Mouse (Mus musculus): ENCODE results near the gene Supt20. TPM values are rescaled to one million over a fixed set of nuclear protein-coding genes. Genes with fewer than 3 reads are reported as not detected.

Gene Supt20
- total and polyA plus RNA-seq, 3 experiments: 7.8 to 213 (median 82.0) TPM

DNA sequence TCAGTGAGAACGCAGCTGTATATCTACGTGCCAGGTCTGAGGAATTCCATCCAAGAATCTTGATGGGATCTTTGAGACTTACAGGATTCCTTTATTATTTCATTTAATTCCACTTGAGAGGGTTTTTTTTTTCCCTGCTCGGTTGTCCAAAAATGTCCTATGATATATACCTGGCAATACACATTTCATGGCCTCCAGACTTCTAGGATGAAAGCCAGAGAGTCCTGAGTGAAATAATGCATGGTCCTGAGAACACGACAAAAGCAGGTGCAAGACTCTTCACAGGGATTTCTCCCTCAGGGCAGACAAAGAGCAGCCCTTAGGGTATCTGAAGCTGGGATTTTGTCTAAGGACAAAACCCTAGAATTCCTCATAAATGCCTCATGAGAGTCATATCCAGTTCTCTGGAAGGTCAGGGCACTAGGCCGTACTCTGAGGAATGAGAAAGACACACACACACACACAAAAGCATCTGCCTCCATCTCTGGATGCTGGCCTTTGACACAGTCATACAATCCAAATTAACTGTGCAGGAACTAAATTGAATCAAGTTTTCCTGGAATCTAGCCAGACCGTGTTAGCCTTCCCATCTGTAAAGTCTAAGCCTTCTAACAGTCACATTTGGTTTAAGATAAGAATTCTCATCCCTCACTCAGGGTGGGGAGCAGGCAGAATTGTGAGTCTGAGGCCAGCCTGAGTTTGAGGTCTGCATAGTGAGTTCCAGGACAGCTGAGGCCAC is 34.5 kb upstream of the Supt20 start:
- Histone ChIP-seq H3K9me3 (replicated peaks) (no peaks in the 10 kb centered on the region), H3K4me3 (ENCODE audit: low read depth, low read length) (no peak overlapping the region), H3K36me3 (replicated peaks) (no peaks in the 10 kb centered on the region), H3K4me1 (ENCODE audit: insufficient read depth, low read depth, low read length) (no peaks in the 10 kb centered on the region), H3K27me3 (ENCODE audit: insufficient read depth, low read length) (no peaks in the 10 kb centered on the region)
- TF ChIP-seq GATA1 (IDR thresholded peaks at IDR 0.05; ENCODE audit: borderline replicate concordance, low read length) (no peak), POLR2AphosphoS5 (IDR thresholded peaks at IDR 0.05; ENCODE audit: insufficient replicate concordance, low read depth, low read length) (no peak), TAL1 (conservative IDR thresholded peaks at IDR 0.05; ENCODE audit: low read depth, low read length) (no peak), CTCF (IDR thresholded peaks at IDR 0.05; ENCODE audit: low read depth, low read length) (no peak), GATA2 (IDR thresholded peaks at IDR 0.05; ENCODE audit: borderline replicate concordance, low read depth, low read length) (no peak)
- no peak for ATAC-seq (ENCODE audit: extremely low read depth, insufficient number of reproducible peaks, low FRiP score, poor library complexity, severe bottlenecking)
- DNase-seq (ENCODE audit: low spot score): no peak

GRCm38 (mm10) chr3:54659736-54660135 is 32.9 kb upstream of the Supt20 start:
- no peak for ATAC-seq (ENCODE audit: extremely low read depth, insufficient number of reproducible peaks, low FRiP score, poor library complexity, severe bottlenecking)
- H3K4me1 ChIP-seq (ENCODE audit: insufficient read depth, low read depth, low read length): no peaks in the 10 kb centered on the region
- H3K36me3 ChIP-seq (replicated peaks): no peaks in the 10 kb centered on the region
- H3K27me3 ChIP-seq (ENCODE audit: insufficient read depth, low read length): no peaks in the 10 kb centered on the region
- TF ChIP-seq GATA2 (IDR thresholded peaks at IDR 0.05; ENCODE audit: borderline replicate concordance, low read depth, low read length): no peak
- no peak for TF ChIP-seq CTCF (IDR thresholded peaks at IDR 0.05; ENCODE audit: low read depth, low read length)
- no peak for TF ChIP-seq GATA1 (IDR thresholded peaks at IDR 0.05; ENCODE audit: borderline replicate concordance, low read length)
- no peak for TF ChIP-seq POLR2AphosphoS5 (IDR thresholded peaks at IDR 0.05; ENCODE audit: insufficient replicate concordance, low read depth, low read length)
- no peak for TF ChIP-seq TAL1 (conservative IDR thresholded peaks at IDR 0.05; ENCODE audit: low read depth, low read length)
- no peak for DNase-seq (ENCODE audit: low spot score)
- no peaks in the 10 kb centered on the region for H3K9me3 ChIP-seq (replicated peaks)
- no peak overlapping the region for H3K4me3 ChIP-seq (ENCODE audit: low read depth, low read length)

- H3K4me3 ChIP-seq (ENCODE audit: low read depth, low read length): no peak overlapping the region
- no peaks in the 10 kb centered on the region for H3K27me3 ChIP-seq (ENCODE audit: insufficient read depth, low read length)
- H3K36me3 ChIP-seq (replicated peaks): no peaks in the 10 kb centered on the region
- no peak for DNase-seq (ENCODE audit: low spot score)
- TF ChIP-seq POLR2AphosphoS5 (IDR thresholded peaks at IDR 0.05; ENCODE audit: insufficient replicate concordance, low read depth, low read length) (no peak), TAL1 (conservative IDR thresholded peaks at IDR 0.05; ENCODE audit: low read depth, low read length) (no peak), GATA1 (IDR thresholded peaks at IDR 0.05; ENCODE audit: borderline replicate concordance, low read length) (no peak), GATA2 (IDR thresholded peaks at IDR 0.05; ENCODE audit: borderline replicate concordance, low read depth, low read length) (no peak), CTCF (IDR thresholded peaks at IDR 0.05; ENCODE audit: low read depth, low read length) (no peak)
- H3K4me1 ChIP-seq (ENCODE audit: insufficient read depth, low read depth, low read length): no peaks in the 10 kb centered on the region
- ATAC-seq (ENCODE audit: extremely low read depth, insufficient number of reproducible peaks, low FRiP score, poor library complexity, severe bottlenecking): no peak
- no peaks in the 10 kb centered on the region for H3K9me3 ChIP-seq (replicated peaks)
Observed at GRCm38 (mm10) chr3:54662411-54662810, 30.2 kb upstream of the Supt20 start.

DNA sequence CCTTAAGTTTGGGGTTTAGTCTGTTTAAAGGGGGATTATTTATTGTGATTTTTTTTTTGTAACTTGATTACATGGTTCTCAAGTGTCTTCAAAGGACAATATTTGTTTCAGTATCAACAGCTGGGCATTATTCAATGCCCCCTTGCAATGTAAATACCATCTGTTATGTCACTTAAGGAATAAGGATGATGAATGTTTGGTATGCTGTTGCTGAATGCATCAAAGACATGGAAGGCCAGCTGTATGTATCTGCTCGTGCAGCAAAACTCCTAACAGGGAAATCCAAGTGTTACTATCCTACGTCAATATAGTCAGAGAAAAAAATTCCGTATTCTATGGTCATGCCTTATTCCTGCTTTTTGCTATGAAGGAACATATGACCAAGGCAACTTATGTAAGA is 24.5 kb upstream of the Supt20 start:
- Histone ChIP-seq H3K4me1 (ENCODE audit: insufficient read depth, low read depth, low read length) (no peaks in the 10 kb centered on the region), H3K27me3 (ENCODE audit: insufficient read depth, low read length) (no peaks in the 10 kb centered on the region), H3K9me3 (replicated peaks) (no peaks in the 10 kb centered on the region), H3K36me3 (replicated peaks) (no peaks in the 10 kb centered on the region), H3K4me3 (ENCODE audit: low read depth, low read length) (no peak overlapping the region)
- no peak for ATAC-seq (ENCODE audit: extremely low read depth, insufficient number of reproducible peaks, low FRiP score, poor library complexity, severe bottlenecking)
- no peak for DNase-seq (ENCODE audit: low spot score)
- TF ChIP-seq GATA2 (IDR thresholded peaks at IDR 0.05; ENCODE audit: borderline replicate concordance, low read depth, low read length) (no peak), POLR2AphosphoS5 (IDR thresholded peaks at IDR 0.05; ENCODE audit: insufficient replicate concordance, low read depth, low read length) (no peak), CTCF (IDR thresholded peaks at IDR 0.05; ENCODE audit: low read depth, low read length) (no peak)

DNA sequence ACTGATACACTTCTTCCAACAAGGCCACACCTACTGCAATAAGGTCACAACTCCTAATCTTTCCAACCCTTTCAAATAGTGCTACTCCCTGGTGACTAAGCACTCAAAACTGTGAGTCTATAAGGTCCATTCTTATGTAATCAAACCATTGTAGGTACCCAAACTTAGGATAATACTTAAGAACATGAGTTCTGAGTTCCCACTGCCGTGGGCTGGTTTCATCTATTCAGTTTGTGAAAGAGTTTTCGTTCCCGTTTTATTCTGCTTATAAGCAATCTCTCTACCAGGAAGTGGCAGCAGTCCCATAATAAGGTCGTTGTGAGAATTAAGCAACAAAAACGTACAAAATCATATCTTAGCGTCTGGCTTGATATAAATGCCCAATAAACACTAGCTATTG is 23.9 kb upstream of the Supt20 start:
- Histone ChIP-seq H3K9me3 (replicated peaks) (no peaks in the 10 kb centered on the region), H3K4me1 (ENCODE audit: insufficient read depth, low read depth, low read length) (no peaks in the 10 kb centered on the region), H3K4me3 (ENCODE audit: low read depth, low read length) (no peak overlapping the region), H3K36me3 (replicated peaks) (no peaks in the 10 kb centered on the region), H3K27me3 (ENCODE audit: insufficient read depth, low read length) (no peaks in the 10 kb centered on the region)
- no peak for ATAC-seq (ENCODE audit: extremely low read depth, insufficient number of reproducible peaks, low FRiP score, poor library complexity, severe bottlenecking)
- DNase-seq (ENCODE audit: low spot score): no peak
- no peak for TF ChIP-seq TAL1 (conservative IDR thresholded peaks at IDR 0.05; ENCODE audit: low read depth, low read length)
- TF ChIP-seq GATA2 (IDR thresholded peaks at IDR 0.05; ENCODE audit: borderline replicate concordance, low read depth, low read length): no peak
- no peak for TF ChIP-seq POLR2AphosphoS5 (IDR thresholded peaks at IDR 0.05; ENCODE audit: insufficient replicate concordance, low read depth, low read length)

DNA sequence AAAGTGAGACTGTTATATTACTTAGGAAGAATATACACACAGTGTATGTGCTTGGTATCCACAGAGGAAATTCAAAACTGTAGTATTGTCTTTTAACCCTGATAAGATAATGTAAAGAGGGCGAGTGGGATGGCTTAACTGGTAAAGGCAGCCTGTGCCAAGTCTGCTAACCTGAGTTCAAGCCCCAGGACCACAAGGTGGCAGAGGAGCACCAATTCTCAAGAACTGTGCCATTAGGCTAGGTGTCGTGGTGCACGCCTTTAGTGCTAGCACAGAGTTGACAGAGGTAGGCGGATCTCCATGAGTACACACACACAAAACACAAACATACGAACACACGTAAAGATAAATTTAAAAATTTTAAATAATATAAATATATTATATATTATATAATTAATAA is 23.0 kb upstream of the Supt20 start:
- TF ChIP-seq POLR2AphosphoS5 (IDR thresholded peaks at IDR 0.05; ENCODE audit: insufficient replicate concordance, low read depth, low read length) (no peak), GATA1 (IDR thresholded peaks at IDR 0.05; ENCODE audit: borderline replicate concordance, low read length) (no peak), CTCF (IDR thresholded peaks at IDR 0.05; ENCODE audit: low read depth, low read length) (no peak), TAL1 (conservative IDR thresholded peaks at IDR 0.05; ENCODE audit: low read depth, low read length) (no peak), GATA2 (IDR thresholded peaks at IDR 0.05; ENCODE audit: borderline replicate concordance, low read depth, low read length) (no peak)
- no peak overlapping the region for H3K4me3 ChIP-seq (ENCODE audit: low read depth, low read length)
- no peaks in the 10 kb centered on the region for H3K9me3 ChIP-seq (replicated peaks)
- no peaks in the 10 kb centered on the region for H3K36me3 ChIP-seq (replicated peaks)
- H3K27me3 ChIP-seq (ENCODE audit: insufficient read depth, low read length): no peaks in the 10 kb centered on the region
- H3K4me1 ChIP-seq (ENCODE audit: insufficient read depth, low read depth, low read length): no peaks in the 10 kb centered on the region
- ATAC-seq (ENCODE audit: extremely low read depth, insufficient number of reproducible peaks, low FRiP score, poor library complexity, severe bottlenecking) (no peak), DNase-seq (ENCODE audit: low spot score) (no peak)
